Mouse (Mus musculus) megakaryocyte progenitor cell, adult 5-6 weeks (primary cell): Measurements from ENCODE around the gene 1110012L19Rik. TPM values are rescaled to one million over a fixed set of nuclear protein-coding genes. Genes with fewer than 3 reads are reported as not detected.
A peak's percentile ranks its signal among the peaks of the same experiment; 100 is the strongest.
"Not testable (repeated sequence)": the region's sequence is repeated elsewhere in the genome, so short reads cannot be mapped to it uniquely, and the experiment has no call there.

Source experiments
- ATAC-seq: replicated peaks from 2 replicates; pipeline ENCODE4 v1.8.0; 2016; ENCODE audit warnings: mild to moderate bottlenecking, moderate TSS enrichment, inconsistent platforms; ENCODE audit not compliant: poor library complexity
- total RNA-seq, 2 experiments: library from RNA; stranded (forward) in 1 of 2; stranded (reverse) in 1 of 2; fragments of 157-497, 149-512 nt in 1 of 2; fragments of 200-1000 nt in 1 of 2; gene quantifications; 2 replicates each; pipeline versions ENCODE4 v1.2.3 to v1.2.4; 2015 to 2017

1110012L19Rik gene
- total RNA-seq (2015) (13.6 and 22.1 TPM in 2 replicates), total RNA-seq (2017) (25.6 and 26.7 TPM in 2 replicates)

GRCm38 (mm10) chrX:70385276-70385961 is at the start of gene 1110012L19Rik:
TSS of gene 1110012L19Rik (plus strand) at chrX:70385877.
- ATAC-seq: peak; percentile 98

- no peak for ATAC-seq
Observed at GRCm38 (mm10) chrX:70362985-70363384, 22.7 kb upstream of the 1110012L19Rik start.

- peak; percentile 27; the same call in 1 of the 2 replicates for ATAC-seq
Observed at GRCm38 (mm10) chrX:70363446-70363845, 22.2 kb upstream of the 1110012L19Rik start.

GRCm38 (mm10) chrX:70364202-70364601 is 21.5 kb upstream of the 1110012L19Rik start:
- ATAC-seq: no peak

GRCm38 (mm10) chrX:70364661-70365613 is 20.7 kb upstream of the 1110012L19Rik start, which contains the start of gene Ids:
TSS of gene Ids (minus strand) at chrX:70365084.
- peak; percentile 97 for ATAC-seq

GRCm38 (mm10) chrX:70369758-70370157 is 15.9 kb upstream of the 1110012L19Rik start:
- peak; percentile 63 for ATAC-seq

- ATAC-seq: peak; percentile 95
Observed at GRCm38 (mm10) chrX:70374469-70375110, 11.1 kb upstream of the 1110012L19Rik start.

GRCm38 (mm10) chrX:70384917-70385275 is 781 bp upstream of the 1110012L19Rik start:
- ATAC-seq: no peak

GRCm38 (mm10) chrX:70385962-70386351 is 280 bp downstream of the 1110012L19Rik start:
- peak; percentile 33 for ATAC-seq

- not testable (repeated sequence) for ATAC-seq
Observed at GRCm38 (mm10) chrX:70392636-70393035, 7.0 kb downstream of the 1110012L19Rik start.

GRCm38 (mm10) chrX:70425473-70425872 is 39.8 kb downstream of the 1110012L19Rik start:
- ATAC-seq: peak; percentile 83

Other genes starting within 250 kb of the 1110012L19Rik start
- 16.8 and 17.6 TPM in 2 replicates for gene Ids, start 20.8 kb upstream of the 1110012L19Rik start, total RNA-seq (2015)
- 3.0 and 4.3 TPM in 2 replicates for gene Ids, start 20.8 kb upstream of the 1110012L19Rik start, total RNA-seq (2017)
- gene Tmem185a, start 91.3 kb downstream of the 1110012L19Rik start, total RNA-seq (2015): 35.5 and 43.8 TPM in 2 replicates
- gene Tmem185a, start 91.3 kb downstream of the 1110012L19Rik start, total RNA-seq (2017): 15.1 and 15.9 TPM in 2 replicates